Mouse (Mus musculus) frontal cortex, postnatal 10 days (tissue): ENCODE measurements around the gene Glt1d1.

Experiments
- DNase-seq, 2 experiments: peaks; one replicate each; pipeline ENCODE4 v3.0.0; 2022; ENCODE audit warnings: low spot score in 2 of 2, mixed read lengths in 1 of 2

Glt1d1 gene

DNA sequence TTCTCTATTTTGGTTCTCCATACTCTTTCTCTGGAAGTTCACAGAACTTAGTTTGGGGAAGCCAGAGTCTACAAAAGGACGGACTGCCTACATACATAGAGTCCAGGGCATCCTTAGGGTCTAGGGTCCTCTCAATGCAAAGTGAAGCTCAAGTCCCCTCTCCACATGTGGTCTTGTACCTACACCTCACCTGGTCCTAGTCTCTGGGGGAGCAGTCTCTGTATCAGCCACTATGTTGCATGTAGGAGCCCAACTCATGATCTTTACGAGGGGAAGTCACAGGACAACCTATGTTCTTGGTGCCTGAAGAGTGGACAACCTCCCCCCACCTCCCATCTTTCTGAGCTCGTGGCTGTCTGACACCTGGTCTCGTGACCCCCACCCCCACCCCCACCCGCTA is 391 bp upstream of the Glt1d1 start:
- no peak for DNase-seq

DNA sequence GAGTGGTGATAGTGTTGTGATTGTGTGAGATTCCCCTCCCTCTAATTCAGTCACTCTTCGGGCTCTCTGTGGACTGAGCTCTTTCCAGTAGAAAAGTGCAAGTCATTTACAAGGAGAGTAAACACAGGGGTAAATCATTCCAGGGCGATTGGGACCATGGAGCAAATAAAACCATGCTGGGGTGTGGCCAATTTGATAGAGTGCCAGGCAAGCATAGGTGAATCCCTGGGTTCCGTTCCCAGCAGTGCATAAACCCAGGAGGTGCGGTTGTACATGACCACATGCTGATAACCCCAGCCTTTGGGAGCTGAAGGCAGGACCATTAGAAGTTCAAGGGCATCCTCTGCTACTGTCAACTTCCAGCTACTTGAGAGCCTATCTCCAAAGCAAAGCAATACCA is 1.1 kb downstream of the Glt1d1 start:
- DNase-seq: no peak

DNA sequence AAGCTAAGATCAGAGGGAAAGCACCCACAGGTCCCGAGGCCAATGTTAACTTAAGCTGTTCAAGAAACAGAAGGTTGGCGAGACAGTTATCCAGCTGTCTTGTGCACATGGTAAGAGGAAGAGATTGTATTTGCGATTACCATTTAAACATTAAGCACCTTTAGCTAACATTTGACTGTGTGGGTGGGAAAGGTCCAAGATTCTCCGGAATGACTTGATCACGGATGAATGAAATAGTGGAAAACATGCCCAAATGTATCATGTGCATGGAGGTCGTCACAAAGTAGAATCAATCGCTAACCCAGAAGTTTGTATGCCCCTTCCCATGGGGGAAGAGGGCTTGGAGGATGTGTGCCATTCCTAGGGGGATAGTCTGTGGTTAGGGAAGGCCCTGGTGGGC is 1.6 kb downstream of the Glt1d1 start:
- no peak for DNase-seq

DNA sequence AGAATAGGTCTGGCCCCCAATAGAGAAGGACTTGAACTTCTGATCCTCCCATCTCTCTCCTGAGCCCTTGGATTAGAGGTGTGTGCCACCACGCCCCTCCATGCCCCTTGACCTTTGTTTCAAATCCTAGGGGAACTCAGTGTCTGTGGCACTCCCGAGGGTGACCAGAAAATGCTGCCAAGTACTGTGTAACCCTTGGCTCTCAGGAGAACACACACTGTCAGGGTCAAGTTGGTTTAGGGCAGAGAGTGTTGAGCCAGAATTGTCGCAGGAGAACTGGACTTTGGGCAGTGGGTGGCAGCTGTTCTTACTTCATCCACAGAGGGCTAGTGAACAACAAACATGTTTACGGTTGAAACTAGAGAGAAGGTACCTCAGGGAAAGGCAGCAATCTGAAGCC is 5.6 kb downstream of the Glt1d1 start:
- no peak for DNase-seq

DNA sequence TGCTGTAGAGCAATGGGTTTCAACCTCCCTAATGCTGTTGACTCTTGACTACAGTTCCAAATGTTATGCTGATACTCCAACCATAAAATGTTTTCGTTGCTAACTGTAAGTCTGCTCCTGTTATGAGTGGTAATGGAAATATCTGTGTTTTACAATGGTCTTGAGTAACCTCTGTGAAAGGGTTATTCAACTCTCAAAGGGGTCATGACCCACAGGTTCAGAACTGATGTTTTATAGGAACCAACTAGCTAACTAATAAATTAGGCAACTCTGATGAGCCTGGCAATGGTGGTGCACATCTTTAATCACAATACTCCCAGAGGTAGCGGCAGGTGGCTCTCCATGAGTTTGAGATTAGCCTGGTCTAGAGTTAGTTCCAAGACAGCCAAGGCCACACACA is 6.1 kb downstream of the Glt1d1 start:
- DNase-seq: no peak

DNA sequence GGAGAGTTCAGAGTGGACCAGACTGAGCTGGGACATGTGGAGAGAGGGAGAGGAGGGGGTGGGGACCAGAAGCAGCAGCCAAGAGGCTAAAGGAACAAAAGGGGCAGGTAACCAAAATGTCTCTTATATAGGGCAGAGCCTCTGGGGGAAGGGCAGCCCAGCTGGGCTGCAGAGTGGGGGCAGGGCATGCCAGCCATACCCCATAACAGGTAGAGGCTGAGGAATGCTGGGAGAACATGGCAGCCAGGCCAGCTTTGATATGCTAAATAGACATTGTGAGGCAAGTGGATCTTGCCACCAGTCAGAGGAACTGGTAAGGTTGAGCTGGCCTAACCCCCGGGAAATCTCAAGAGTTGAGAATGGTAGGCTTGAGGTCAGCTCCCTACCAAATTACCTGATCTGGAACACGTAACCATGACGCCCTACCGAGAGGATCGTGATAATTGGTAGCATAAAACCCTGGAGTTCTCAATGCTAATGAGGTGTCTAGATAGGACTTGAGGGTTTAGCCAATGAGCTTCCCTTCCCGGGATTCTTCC is 7.1 kb downstream of the Glt1d1 start:
- DNase-seq: no peak

DNA sequence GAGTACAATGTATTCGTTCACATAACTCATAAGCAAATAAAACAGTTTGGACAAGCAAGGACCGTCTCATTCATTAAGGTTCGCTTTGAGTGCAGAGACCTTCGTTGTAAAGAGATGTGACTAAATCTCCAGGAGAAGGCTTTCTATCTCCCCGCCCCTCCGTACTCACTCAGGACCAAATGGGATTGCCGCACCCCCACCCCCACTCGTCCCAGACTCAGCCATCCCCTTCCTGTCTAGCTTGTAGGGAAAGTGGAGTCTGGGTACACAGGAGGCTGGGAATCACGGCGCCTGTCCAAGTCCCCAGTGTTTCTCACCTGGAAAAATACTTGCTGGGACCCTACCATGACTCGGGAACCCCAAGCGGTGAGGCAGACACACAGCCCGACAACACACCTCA is 7.6 kb downstream of the Glt1d1 start:
- DNase-seq: no peak

DNA sequence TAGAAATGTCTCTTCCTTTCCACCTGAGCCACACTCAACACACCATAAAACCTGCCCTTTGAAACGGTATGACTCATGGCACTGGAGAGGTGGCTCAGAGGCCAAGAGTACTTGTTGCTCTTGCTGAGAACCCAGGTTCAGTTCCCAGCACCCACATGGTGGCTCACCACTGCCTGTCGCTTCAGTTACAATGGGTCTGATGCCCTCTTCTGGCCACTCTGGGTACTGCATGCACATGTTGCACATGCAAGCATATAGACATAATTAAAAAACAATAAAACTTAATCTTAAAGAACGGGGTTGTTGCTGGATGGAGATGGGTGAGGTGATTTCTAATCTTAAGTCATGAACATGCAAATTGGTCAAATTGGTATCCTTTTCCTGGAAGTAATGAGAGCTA is 8.3 kb downstream of the Glt1d1 start:
- DNase-seq: no peak

DNA sequence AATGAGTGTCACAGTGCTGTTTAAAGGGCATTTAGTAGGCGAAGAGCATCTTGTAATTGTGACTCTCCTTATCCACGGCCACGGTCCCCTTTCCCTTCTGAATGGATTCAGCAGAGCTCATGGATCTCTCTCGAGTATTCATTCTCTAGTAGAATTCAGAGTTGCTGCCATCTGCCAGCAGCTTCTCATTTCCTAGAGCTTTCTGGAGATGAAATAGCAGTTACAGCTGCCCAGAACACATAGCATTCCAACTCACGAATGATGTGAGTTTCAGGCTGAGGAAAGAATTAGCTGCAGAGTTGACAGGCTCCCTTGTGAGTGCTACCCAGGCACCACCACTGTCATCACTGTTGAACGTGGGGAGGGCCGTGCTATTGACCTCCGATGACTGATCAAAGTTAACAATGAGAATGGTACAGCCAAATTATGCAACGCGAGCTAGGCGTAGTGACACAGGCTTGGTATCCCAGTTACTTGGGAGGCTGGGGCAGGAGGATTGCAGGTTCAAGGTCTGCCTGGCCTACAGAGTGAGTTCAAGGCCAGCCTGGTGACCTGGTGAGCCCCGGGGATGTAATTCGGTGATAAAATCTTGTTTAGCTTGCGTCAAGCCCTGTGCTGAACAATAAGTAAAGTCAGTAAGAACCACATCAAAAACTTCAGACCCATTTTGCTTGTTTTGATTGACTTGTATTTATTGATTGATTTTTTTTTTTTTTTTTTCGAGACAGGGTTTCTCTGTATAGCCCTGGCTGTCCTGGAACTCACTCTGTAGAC is 9.3 kb downstream of the Glt1d1 start:
- DNase-seq: no peak

DNA sequence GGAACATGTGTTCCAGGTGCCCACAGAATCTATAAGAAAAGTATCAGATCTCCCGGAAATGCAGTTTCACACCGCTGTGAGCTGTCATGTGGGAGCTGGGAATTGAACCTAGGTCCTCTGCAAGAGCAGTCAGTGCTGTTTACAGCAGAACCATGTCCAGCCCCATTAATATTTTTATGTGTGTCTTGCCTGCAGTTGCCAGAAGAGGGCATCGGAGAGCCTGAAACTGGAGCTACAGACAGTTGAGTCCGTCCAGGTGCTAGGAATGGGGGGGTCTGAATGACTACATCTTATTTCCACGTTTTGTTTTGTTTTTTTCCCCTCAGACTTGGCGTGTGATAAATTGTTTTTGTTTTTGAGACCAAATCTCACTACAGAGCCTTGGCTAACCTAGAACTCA is 16.0 kb downstream of the Glt1d1 start:
- DNase-seq: no peak

DNA sequence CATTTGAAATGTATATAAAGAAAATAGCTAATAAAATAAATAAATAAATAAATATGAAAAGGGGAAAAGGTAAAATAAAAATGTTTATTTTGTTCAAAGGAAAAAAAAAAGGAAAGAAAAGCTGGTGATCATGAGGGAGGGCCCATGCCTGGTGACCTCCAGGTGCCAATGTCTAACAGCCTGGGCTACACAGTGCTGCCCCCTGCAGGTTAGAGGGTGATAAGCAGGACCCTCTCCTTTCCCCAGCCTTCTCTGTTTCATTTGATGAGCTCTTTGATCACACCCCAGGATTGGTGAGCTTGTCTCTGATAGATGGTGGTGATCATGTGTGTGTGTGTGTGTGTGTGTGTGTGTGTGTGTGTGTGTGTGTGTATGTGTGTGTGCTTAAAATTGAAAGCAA is 17.0 kb downstream of the Glt1d1 start:
- DNase-seq: no peak

DNA sequence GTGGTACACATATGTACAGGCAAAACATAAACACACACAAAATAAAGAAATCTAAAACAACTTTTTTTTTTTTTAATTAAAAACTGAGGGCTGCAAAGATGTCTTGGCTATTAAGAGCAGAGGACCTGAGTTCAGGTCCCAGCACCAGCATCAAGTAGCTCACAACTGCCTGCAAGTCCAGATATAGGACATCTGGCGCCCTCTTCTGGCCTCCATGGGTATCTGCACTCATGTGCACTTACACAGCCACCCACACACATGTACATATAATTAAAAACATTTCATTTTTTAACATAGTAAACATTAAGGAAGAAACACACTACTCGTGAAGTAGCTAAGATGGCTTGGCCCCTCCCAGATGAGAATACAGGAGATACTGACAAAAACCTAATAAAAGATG is 26.2 kb downstream of the Glt1d1 start:
- no peak for DNase-seq

DNA sequence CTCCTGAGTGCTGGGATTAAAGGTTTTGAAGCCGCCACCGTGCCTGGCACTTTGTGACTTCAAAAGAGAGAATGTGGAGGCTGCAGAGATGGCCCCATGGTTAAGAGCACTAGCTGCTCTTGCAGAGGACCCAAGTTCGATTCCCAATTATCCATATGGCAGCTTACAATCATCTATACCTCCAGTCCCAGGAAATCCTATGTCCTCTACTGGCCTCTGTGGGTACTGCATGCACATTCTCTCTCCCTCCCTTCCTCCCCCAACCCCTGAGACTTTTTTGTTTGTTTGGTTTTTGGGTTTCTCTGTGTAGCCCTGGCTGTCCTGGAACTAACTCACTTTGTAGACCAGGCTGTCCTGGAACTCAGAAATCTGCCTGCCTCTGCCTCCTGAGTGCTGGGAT is 27.2 kb downstream of the Glt1d1 start:
- DNase-seq: no peak

DNA sequence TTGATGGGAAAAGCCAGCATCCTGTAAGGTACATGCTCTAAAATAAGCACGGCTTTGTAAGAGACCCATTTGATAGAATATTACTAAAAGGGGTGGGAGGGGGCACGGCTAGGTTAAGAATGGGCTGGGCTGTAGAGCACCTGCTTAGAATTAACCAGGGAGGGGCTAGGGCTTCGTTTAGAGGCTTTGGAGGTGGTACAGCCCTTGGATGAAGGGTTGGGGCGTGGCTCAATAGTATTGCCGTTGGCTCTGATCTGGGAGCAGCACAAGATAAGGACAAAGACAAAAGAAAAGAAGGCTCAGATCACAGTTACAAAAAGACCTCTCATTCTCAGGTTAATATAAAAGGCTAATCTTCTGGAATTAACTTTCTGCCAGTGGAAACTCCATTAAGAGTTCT is 28.2 kb downstream of the Glt1d1 start:
- DNase-seq: no peak

DNA sequence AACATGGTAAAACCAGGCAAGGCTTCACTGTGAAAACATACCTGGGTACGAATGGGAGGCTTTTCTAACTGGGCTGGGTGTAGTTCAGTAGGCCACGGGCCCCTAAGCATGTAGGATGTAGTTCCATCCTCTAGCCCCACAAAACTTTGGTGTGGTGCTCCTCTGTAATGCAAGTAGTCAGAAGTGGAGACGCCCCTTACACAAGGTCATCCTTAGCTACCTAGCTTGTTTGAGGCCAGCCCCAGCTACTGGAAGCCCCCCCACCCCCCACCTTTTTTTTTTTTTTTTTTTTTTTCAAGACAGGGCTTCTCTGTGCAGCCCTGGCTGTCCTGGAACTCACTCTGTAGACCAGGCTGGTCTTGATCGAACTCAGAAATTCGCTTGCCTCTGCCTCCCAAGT is 28.9 kb downstream of the Glt1d1 start:
- DNase-seq: no peak

DNA sequence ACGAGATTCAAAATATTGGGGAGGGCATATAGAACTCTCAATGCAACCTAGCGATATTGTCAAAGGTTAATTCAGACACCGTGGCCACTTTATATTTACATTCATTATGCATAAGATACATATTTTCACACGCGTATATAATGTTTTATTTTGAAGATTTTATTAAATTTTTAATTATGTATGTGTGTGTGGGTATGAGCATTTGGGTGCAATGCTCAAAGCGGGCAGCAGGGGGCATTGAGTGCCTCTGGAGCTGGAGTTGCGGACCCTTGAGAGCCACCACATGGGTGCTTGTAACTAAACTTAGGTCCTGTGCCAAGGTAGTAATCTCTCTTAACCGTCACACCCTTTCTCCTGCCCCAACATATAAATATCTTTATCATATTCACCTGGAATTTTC is 41.9 kb downstream of the Glt1d1 start:
- DNase-seq: no peak

DNA sequence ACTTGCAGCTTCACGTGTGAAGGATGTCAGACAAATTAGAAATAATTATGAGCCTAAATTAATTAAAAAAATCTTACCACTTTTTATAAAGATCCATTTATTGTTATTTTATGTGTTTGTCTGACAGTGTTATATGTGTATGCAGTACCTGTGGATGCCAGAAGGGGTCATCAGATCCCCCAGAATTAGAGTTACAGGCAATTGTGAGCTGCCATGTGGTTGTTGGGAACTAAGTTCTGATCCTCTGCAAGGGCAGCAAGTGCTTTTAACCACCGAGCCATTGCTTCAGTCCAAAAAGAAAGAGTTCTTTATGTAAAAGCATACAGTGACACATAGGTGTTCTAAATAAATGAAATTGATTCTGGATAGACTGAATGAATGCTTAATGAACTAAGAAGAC is 45.5 kb downstream of the Glt1d1 start:
- no peak for DNase-seq

DNA sequence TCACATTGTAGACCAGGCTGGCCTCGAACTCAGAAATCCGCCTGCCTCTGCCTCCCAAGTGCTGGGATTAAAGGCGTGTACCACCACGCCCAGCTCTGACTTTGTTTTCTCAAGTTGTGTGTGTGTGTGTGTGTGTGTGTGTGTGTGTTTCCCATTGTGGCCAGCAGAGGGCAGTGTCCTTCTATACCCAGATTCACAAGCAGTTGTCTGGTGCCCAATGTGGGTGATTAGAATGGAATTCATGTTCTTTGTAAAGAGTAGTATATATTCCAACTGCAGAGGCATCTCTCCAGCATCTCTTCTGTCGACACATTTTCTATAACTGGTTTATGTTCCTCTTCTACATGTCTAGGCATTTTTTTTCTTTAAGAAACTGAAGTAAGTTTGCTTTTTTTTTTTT is 46.4 kb downstream of the Glt1d1 start:
- no peak for DNase-seq

DNA sequence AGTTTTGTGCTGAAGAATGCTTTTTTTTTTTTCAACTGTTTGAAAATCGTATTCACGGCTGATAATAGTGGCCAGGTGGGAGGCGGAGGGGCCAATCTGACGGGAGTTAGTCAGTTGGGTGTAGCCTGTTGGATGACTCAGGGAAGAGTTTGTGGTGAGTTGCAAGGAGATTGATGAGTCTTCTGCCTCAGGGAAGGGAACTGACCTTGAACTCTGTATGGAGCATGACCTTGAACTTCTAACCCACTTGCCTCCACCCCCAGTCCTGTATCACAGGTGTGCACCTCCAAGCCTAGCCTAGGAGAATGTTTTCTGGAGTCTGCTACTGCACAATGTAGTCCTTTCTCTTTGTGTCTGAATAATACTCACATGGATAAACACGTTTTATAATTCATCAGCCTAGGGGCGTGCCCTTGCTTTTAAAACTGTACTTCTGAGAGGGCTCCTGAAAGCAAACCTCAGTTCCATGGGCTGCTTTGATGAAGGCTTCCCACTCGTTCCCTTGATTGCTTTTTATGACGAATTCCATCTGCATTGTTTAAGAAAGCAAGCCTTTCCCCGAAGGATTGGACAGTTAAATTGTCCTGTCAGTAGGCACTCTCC is 56.6 kb downstream of the Glt1d1 start:
- no peak for DNase-seq

DNA sequence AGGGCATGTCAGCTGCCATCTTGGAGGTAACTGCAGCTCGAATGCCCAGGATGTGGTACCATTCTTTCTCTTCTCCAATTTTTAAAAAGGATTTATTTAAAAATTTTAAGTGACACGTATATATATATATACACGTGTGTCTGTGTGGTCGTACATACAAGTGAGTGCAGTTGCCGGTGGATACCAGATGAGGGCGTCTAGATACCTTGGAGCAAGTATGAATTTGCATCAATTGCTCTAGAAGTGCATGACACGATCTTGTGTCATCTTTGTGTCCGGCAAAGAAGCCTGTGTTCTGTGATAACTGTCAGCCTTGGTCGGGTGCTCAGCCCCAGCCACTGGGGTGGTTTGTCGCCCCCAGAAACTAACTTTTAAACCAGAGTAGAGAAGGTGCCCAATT is 59.0 kb downstream of the Glt1d1 start:
- no peak for DNase-seq

DNA sequence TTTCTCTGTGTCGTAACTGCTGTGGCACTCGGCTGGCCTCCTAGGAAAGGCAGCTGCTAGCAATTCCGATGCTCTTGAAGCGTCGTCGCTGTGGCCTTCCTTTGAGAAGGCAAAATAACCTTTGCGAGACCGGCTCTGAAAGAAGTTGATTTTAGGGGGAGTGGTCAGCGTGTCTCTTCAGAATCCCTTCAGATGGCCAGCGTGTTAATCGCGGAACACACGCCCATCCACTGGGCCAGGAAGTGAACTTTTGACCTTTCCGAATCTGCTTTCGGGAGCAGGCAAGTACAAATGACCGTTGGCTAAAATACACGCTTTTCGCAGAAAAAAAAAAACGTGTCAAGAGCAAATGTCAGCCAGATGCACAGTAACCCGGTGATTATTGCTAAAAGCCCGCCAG is 59.5 kb downstream of the Glt1d1 start:
- DNase-seq: no peak

DNA sequence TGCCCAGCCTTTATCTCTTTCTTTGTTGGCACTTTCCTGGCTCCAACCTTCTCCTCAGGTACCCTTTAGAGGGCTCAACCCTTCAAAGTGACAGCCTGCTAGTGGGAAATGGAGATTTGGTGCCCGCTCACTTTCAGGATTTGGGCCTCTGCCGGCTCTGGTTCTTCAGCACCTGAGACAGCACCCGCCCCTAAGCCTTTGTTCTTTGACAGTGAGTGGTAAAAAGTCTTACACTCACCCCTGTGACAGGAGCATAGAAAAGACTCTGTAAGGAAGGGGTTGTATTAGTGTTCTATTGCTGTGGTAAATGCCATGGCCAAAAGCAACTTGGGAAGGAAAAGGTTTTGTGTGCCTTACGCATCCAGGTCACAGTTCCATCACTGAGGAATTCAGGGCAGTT is 63.8 kb downstream of the Glt1d1 start:
- no peak for DNase-seq

DNA sequence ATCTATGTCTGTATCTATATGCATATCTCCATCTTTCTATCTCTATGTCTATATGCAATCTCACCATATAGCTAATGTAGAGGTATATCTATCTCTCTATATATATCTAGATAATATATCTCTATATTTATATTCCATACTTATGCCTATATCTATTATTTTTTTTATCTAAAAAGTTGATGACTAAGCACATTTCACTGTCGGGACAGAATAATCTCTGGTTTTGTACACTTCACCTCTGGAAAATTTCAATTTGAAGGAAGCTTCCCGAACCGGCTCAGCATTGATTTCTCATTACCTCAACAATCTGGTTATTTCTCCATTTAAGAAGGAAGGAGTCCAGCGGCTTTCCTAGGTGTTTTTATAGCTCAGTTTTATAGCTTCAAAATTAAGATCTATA is 64.5 kb downstream of the Glt1d1 start:
- no peak for DNase-seq

DNA sequence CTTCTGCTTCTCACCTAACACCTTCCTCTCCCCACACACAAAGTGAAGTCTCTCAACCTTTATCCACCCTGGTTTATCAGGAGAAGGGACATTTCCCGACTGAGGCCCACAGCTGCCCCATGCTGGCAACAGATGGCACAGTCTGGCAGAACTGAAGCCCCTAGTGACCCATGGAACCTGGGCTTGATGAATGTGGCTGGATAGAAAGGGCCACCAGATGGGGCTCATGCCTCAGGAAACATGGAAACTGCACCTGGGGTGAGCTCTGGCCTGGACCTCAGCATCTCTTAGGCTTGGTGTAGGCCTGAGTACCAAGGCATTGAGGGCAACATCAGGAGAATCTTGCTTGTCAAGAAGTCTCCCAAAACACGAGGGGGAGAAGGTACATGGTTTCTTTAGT is 66.5 kb downstream of the Glt1d1 start:
- no peak for DNase-seq
